Mouse (Mus musculus): ENCODE data around the gene Nav2. TPM values are rescaled to one million over a fixed set of nuclear protein-coding genes. Genes with fewer than 3 reads are reported as not detected.

Gene Nav2
- polyA plus RNA-seq, 1 experiment from 2014 or later = 2.2 TPM

- no peaks in the 10 kb centered on the region for H3K36me3 ChIP-seq (replicated peaks)
- ATAC-seq (ENCODE audit: insufficient read depth) = no peak
- no peaks in the 10 kb centered on the region for H3K9me3 ChIP-seq (replicated peaks)
- no peaks in the 10 kb centered on the region for H3K4me1 ChIP-seq (replicated peaks)
- H3K4me3 ChIP-seq (replicated peaks) = no peak overlapping the region
- no peaks in the 10 kb centered on the region for H3K27me3 ChIP-seq
- 77% methylated on average over 3 of the region's 3 CpGs for WGBS (ENCODE audit: insufficient replicate concordance)
- no peak overlapping the region for H3K4me2 ChIP-seq
- no peak overlapping the region for H3K9ac ChIP-seq
- H3K27ac ChIP-seq (replicated peaks) = no peak overlapping the region
Measured at GRCm38 (mm10) chr7:49409265-49409664, 500.7 kb downstream of the Nav2 start.

DNA sequence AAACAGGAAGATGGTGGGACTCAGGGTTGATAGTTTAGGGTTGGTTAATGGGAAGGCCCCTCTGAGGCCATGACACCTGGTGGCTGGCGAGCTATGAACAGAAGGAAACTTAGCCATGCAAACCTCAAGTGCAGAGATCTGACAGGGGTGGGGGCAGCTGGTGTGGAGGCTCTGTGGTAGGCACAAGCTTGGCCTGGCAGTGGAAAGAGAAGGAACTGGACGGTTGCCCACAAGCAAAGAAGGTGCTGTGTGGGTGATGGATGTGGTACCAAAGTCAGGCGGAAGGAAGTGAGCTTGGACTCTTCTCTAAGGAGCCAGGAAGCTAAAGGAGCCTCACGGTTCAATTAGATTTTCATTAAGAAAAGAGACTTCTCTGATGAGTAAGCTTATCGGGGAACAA, 501.7 kb downstream of the Nav2 start:
- Histone ChIP-seq H3K9ac (no peak overlapping the region), H3K27ac (replicated peaks) (no peak overlapping the region), H3K4me1 (replicated peaks) (no peaks in the 10 kb centered on the region), H3K27me3 (no peaks in the 10 kb centered on the region), H3K4me3 (replicated peaks) (no peak overlapping the region), H3K9me3 (replicated peaks) (no peaks in the 10 kb centered on the region), H3K4me2 (no peak overlapping the region), H3K36me3 (replicated peaks) (no peaks in the 10 kb centered on the region)
- ATAC-seq (ENCODE audit: insufficient read depth) = no peak
- 53% methylated on average over 5 of the region's 5 CpGs for WGBS (ENCODE audit: insufficient replicate concordance)

DNA sequence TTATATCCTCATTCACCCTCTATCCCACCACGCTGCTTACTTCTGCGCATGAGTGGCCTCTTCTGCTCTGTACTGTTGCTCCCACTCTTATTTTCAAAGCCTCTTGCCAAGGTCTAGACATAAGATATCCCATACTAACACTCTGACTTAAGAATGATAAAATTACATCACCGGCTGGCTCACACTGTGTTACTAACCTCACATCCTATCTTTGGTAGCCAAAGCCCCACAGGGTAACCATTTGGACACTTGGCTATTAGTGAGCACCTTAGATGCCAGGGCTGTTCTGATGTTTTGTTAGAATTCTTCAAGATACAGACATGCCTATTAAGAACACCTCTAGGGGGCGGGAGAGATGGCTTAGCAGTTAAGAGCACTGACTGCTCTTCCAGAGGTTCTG, 502.4 kb downstream of the Nav2 start:
- ATAC-seq (ENCODE audit: insufficient read depth) = no peak
- 73% methylated on average over 4 of the region's 4 CpGs for WGBS (ENCODE audit: insufficient replicate concordance)
- no peaks in the 10 kb centered on the region for H3K4me1 ChIP-seq (replicated peaks)

GRCm38 (mm10) chr7:49411803-49412202, 503.3 kb downstream of the Nav2 start:
- Histone ChIP-seq H3K36me3 (replicated peaks) (no peaks in the 10 kb centered on the region), H3K27ac (replicated peaks) (no peak overlapping the region), H3K27me3 (no peaks in the 10 kb centered on the region), H3K9me3 (replicated peaks) (no peaks in the 10 kb centered on the region), H3K4me1 (replicated peaks) (no peaks in the 10 kb centered on the region), H3K4me2 (no peak overlapping the region), H3K9ac (no peak overlapping the region), H3K4me3 (replicated peaks) (no peak overlapping the region)
- no peak for ATAC-seq (ENCODE audit: insufficient read depth)
- 69% methylated on average over 9 of the region's 9 CpGs for WGBS (ENCODE audit: insufficient replicate concordance)

More for the DNA sequence above, 502.4 kb downstream of the Nav2 start:
- H3K27ac ChIP-seq (replicated peaks) = no peak overlapping the region
- H3K9me3 ChIP-seq (replicated peaks) = no peaks in the 10 kb centered on the region
- no peak overlapping the region for H3K4me3 ChIP-seq (replicated peaks)
- no peak overlapping the region for H3K9ac ChIP-seq
- H3K36me3 ChIP-seq (replicated peaks) = no peaks in the 10 kb centered on the region
- H3K27me3 ChIP-seq = no peaks in the 10 kb centered on the region
- no peak overlapping the region for H3K4me2 ChIP-seq

GRCm38 (mm10) chr7:49415131-49415530, 506.6 kb downstream of the Nav2 start:
- Histone ChIP-seq H3K9me3 (replicated peaks) (no peaks in the 10 kb centered on the region), H3K27ac (replicated peaks) (no peak overlapping the region), H3K36me3 (replicated peaks) (no peaks in the 10 kb centered on the region), H3K4me2 (no peak overlapping the region), H3K4me3 (replicated peaks) (no peak overlapping the region), H3K27me3 (no peaks in the 10 kb centered on the region), H3K9ac (no peak overlapping the region), H3K4me1 (replicated peaks) (no peaks in the 10 kb centered on the region)
- 73% methylated on average over 7 of the region's 7 CpGs for WGBS (ENCODE audit: insufficient replicate concordance)
- ATAC-seq (ENCODE audit: insufficient read depth) = no peak

DNA sequence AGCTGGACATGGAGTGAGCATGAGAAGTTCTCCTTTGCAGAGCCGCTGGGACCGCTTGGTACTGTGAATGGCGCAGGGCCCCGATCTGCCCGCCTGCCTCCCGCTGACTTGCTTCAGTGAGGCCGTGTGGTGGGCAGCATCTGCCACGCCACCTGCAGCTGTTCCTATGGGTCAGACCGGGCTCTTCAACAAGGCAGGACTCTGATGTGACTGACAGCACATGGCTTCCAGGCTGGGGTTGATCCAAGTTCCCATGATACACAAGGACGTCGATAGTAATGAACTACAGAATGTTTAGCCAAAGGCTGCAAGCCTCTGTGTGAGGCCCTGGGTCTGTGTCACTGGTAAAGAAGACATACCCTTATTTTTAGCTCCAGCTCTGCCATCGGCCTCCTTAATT, 507.2 kb downstream of the Nav2 start:
- no peaks in the 10 kb centered on the region for H3K9me3 ChIP-seq (replicated peaks)
- no peak overlapping the region for H3K9ac ChIP-seq
- H3K27me3 ChIP-seq = no peaks in the 10 kb centered on the region
- WGBS (ENCODE audit: insufficient replicate concordance) = 67% methylated on average over 12 of the region's 12 CpGs
- H3K27ac ChIP-seq (replicated peaks) = no peak overlapping the region
- no peak for ATAC-seq (ENCODE audit: insufficient read depth)
- H3K4me1 ChIP-seq (replicated peaks) = no peaks in the 10 kb centered on the region
- no peak overlapping the region for H3K4me2 ChIP-seq
- H3K4me3 ChIP-seq (replicated peaks) = no peak overlapping the region
- H3K36me3 ChIP-seq (replicated peaks) = no peaks in the 10 kb centered on the region

DNA sequence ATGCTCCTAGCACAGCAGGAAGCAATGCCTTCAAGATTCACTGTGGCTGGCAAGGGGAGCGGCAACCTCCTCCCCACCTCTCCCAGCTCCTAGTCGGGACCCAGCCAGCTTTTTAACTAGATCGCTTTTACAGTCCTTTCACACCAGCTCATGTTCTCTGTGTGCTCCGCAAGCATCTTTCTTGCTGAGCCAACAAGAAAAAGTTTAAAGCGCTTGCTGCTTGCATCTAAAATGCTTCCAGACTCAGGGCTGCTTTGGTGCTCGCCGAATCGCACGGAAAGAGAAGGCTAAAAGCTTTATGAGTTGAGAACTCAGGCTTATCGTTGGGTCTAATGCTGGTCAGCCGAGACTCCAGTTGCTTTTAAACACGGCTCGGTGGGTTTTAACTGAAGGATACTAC, 510.3 kb downstream of the Nav2 start:
- Histone ChIP-seq H3K9me3 (replicated peaks) (no peaks in the 10 kb centered on the region), H3K27ac (replicated peaks) (no peak overlapping the region), H3K36me3 (replicated peaks) (no peaks in the 10 kb centered on the region), H3K9ac (no peak overlapping the region), H3K4me1 (replicated peaks) (no peaks in the 10 kb centered on the region), H3K4me2 (no peak overlapping the region), H3K4me3 (replicated peaks) (no peak overlapping the region), H3K27me3 (no peaks in the 10 kb centered on the region)
- WGBS (ENCODE audit: insufficient replicate concordance) = 69% methylated on average over 13 of the region's 13 CpGs
- ATAC-seq (ENCODE audit: insufficient read depth) = no peak

GRCm38 (mm10) chr7:49420139-49420802, 511.8 kb downstream of the Nav2 start:
- Histone ChIP-seq H3K4me1 (replicated peaks) (no peaks in the 10 kb centered on the region), H3K4me2 (no peak overlapping the region), H3K4me3 (replicated peaks) (no peak overlapping the region), H3K9me3 (replicated peaks) (no peaks in the 10 kb centered on the region), H3K27me3 (no peaks in the 10 kb centered on the region), H3K36me3 (replicated peaks) (no peaks in the 10 kb centered on the region), H3K27ac (replicated peaks) (no peak overlapping the region), H3K9ac (no peak overlapping the region)
- no peak for ATAC-seq (ENCODE audit: insufficient read depth)
- WGBS (ENCODE audit: insufficient replicate concordance) = 74% methylated on average over 17 of the region's 17 CpGs

- Histone ChIP-seq H3K9me3 (replicated peaks) (no peaks in the 10 kb centered on the region), H3K9ac (no peak overlapping the region), H3K4me1 (replicated peaks) (no peaks in the 10 kb centered on the region), H3K27ac (replicated peaks) (no peak overlapping the region), H3K27me3 (no peaks in the 10 kb centered on the region), H3K4me3 (replicated peaks) (no peak overlapping the region), H3K4me2 (no peak overlapping the region), H3K36me3 (replicated peaks) (no peaks in the 10 kb centered on the region)
- ATAC-seq (ENCODE audit: insufficient read depth) = no peak
- 61% methylated on average over 4 of the region's 4 CpGs for WGBS (ENCODE audit: insufficient replicate concordance)
Measured at GRCm38 (mm10) chr7:49421261-49421660, 512.7 kb downstream of the Nav2 start.

DNA sequence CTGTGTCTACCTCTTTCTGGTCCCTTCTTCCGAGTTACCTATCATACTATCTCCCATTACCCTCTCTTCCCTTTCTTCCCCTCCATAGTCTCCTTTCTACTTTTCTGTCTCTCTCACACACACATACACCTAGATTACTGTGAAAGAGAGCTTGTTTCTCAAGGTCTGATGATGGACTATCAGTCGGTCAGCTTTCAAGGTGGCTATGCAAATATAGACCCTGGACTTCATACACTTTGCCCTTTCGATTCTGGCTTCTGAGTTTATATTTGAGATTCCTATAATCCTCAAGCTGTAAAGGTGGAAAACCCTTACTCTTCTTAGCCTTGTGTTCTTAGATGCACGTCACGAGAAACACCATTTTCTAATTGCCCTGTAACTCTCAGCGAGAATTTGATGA, 515.4 kb downstream of the Nav2 start:
- H3K4me1 ChIP-seq (replicated peaks) = no peaks in the 10 kb centered on the region
- no peak for ATAC-seq (ENCODE audit: insufficient read depth)
- H3K36me3 ChIP-seq (replicated peaks) = no peaks in the 10 kb centered on the region
- no peak overlapping the region for H3K9ac ChIP-seq
- 60% methylated on average over 6 of the region's 6 CpGs for WGBS (ENCODE audit: insufficient replicate concordance)
- H3K4me3 ChIP-seq (replicated peaks) = no peak overlapping the region
- no peaks in the 10 kb centered on the region for H3K9me3 ChIP-seq (replicated peaks)
- H3K27me3 ChIP-seq = no peaks in the 10 kb centered on the region
- no peak overlapping the region for H3K27ac ChIP-seq (replicated peaks)
- H3K4me2 ChIP-seq = no peak overlapping the region

GRCm38 (mm10) chr7:49426060-49426459, 517.5 kb downstream of the Nav2 start:
- no peak overlapping the region for H3K9ac ChIP-seq
- no peak for ATAC-seq (ENCODE audit: insufficient read depth)
- H3K27ac ChIP-seq (replicated peaks) = no peak overlapping the region
- no peaks in the 10 kb centered on the region for H3K9me3 ChIP-seq (replicated peaks)
- no peak overlapping the region for H3K4me3 ChIP-seq (replicated peaks)
- H3K4me1 ChIP-seq (replicated peaks) = no peaks in the 10 kb centered on the region
- H3K4me2 ChIP-seq = no peak overlapping the region
- no peaks in the 10 kb centered on the region for H3K36me3 ChIP-seq (replicated peaks)
- 30% methylated on average over 4 of the region's 4 CpGs for WGBS (ENCODE audit: insufficient replicate concordance)
- H3K27me3 ChIP-seq = no peaks in the 10 kb centered on the region

GRCm38 (mm10) chr7:49427843-49428242, 519.3 kb downstream of the Nav2 start:
- 25% methylated on average over 6 of the region's 6 CpGs for WGBS (ENCODE audit: insufficient replicate concordance)
- Histone ChIP-seq H3K27ac (replicated peaks) (no peak overlapping the region), H3K4me3 (replicated peaks) (no peak overlapping the region), H3K4me2 (no peak overlapping the region), H3K36me3 (replicated peaks) (no peaks in the 10 kb centered on the region), H3K27me3 (no peaks in the 10 kb centered on the region), H3K4me1 (replicated peaks) (no peaks in the 10 kb centered on the region), H3K9ac (no peak overlapping the region), H3K9me3 (replicated peaks) (no peaks in the 10 kb centered on the region)
- no peak for ATAC-seq (ENCODE audit: insufficient read depth)
